Mouse (Mus musculus) MEL (cell line): ENCODE data around the gene Slc25a23. TPM values are rescaled to one million over a fixed set of nuclear protein-coding genes. Genes with fewer than 3 reads are reported as not detected.
A peak's percentile ranks its signal among the peaks of the same experiment; 100 is the strongest.

Source experiments
- DNase-seq: peaks from one replicate; pipeline ENCODE4 v3.0.0; 2011; ENCODE audit warnings: low read depth, low spot score
- H3K27ac ChIP-seq: 2 replicates; pipeline ENCODE4 v1.5.1; 2012; ENCODE audit warnings: low read depth, mild to moderate bottlenecking, control low read depth, low read length, moderate library complexity; ENCODE audit not compliant: control insufficient read depth
- H3K27me3 ChIP-seq, 2 experiments: fragments of 150-350 bp in 1 of 2; sonication (generic) in 1 of 2; 2 replicates each; pipeline ENCODE4 v1.6.1; 2012; ENCODE audit warnings: low read length in 2 of 2, mild to moderate bottlenecking in 2 of 2, improper control_type of control experiment in 1 of 2, moderate library complexity in 1 of 2; ENCODE audit not compliant: insufficient read depth in 2 of 2, control insufficient read depth in 1 of 2
- H3K36me3 ChIP-seq, 2 experiments: 2 replicates each; pipeline ENCODE4 v1.6.1; 2012 to 2014; ENCODE audit warnings: low read length in 2 of 2, improper control_type of control experiment in 1 of 2, inconsistent platforms in 1 of 2, mild to moderate bottlenecking in 1 of 2; ENCODE audit not compliant: insufficient read depth in 2 of 2, control insufficient read depth in 1 of 2
- H3K4me1 ChIP-seq, 2 experiments: fragments of 150-350 bp in 1 of 2; sonication (generic) in 1 of 2; 2 replicates each; pipeline ENCODE4 v1.6.1; 2012; ENCODE audit warnings: low read length in 2 of 2, improper control_type of control experiment in 1 of 2, mild to moderate bottlenecking in 1 of 2; ENCODE audit not compliant: insufficient read depth in 2 of 2, control insufficient read depth in 1 of 2
- H3K4me3 ChIP-seq, 2 experiments: fragments of 150-350 bp in 1 of 2; sonication (generic) in 1 of 2; 2 replicates each; pipeline ENCODE4 v1.5.1; 2012; ENCODE audit warnings: low read depth in 2 of 2, low read length in 2 of 2, mild to moderate bottlenecking in 2 of 2, moderate library complexity in 2 of 2, control low read depth in 1 of 2, improper control_type of control experiment in 1 of 2; ENCODE audit not compliant: control insufficient read depth in 1 of 2, insufficient read depth in 1 of 2
- H3K79me2 ChIP-seq: 2 replicates; pipeline ENCODE4 v1.6.1; 2012; ENCODE audit warnings: mild to moderate bottlenecking, low read length, moderate library complexity; ENCODE audit not compliant: control insufficient read depth, poor library complexity, insufficient read depth
- H3K9ac ChIP-seq: 2 replicates; pipeline ENCODE4 v1.6.1; 2012; ENCODE audit warnings: low read depth, mild to moderate bottlenecking, control low read depth, low read length, moderate library complexity; ENCODE audit not compliant: control insufficient read depth, poor library complexity, severe bottlenecking
- H3K9me3 ChIP-seq: fragments of 150-350 bp; sonication (generic); replicated peaks from 2 replicates; pipeline ENCODE4 v1.6.1; 2012; ENCODE audit warnings: mild to moderate bottlenecking, low read length, improper control_type of control experiment, moderate library complexity; ENCODE audit not compliant: insufficient read depth
- BHLHE40 ChIP-seq: IDR thresholded peaks from 2 replicates; pipeline ENCODE4 v1.6.1; 2012; ENCODE audit warnings: low read depth, mild to moderate bottlenecking, inconsistent platforms, low read length, improper control_type of control experiment, borderline replicate concordance
- ELF1 ChIP-seq: IDR thresholded peaks from 2 replicates; pipeline ENCODE4 v1.6.1; 2014; ENCODE audit warnings: low read depth, mild to moderate bottlenecking, inconsistent platforms, low read length, improper control_type of control experiment, moderate library complexity
- KAT2A ChIP-seq: conservative IDR thresholded peaks from 2 replicates; pipeline ENCODE4 v1.6.1; 2012; ENCODE audit warnings: low read depth, low read length, improper control_type of control experiment, inconsistent platforms
- MAFK ChIP-seq: IDR thresholded peaks from 2 replicates; pipeline ENCODE4 v1.6.1; 2011; ENCODE audit warnings: low read depth, mild to moderate bottlenecking, low read length, improper control_type of control experiment, borderline replicate concordance
- MAZ ChIP-seq: IDR thresholded peaks from 2 replicates; pipeline ENCODE4 v1.6.1; 2012; ENCODE audit warnings: low read depth, mild to moderate bottlenecking, inconsistent platforms, low read length, improper control_type of control experiment
- MYC ChIP-seq: IDR thresholded peaks from 2 replicates; pipeline ENCODE4 v1.6.1; 2011; ENCODE audit warnings: low read depth, mild to moderate bottlenecking, low read length, improper control_type of control experiment, moderate library complexity
- NELFE ChIP-seq: IDR thresholded peaks from 2 replicates; pipeline ENCODE4 v1.6.1; 2011; ENCODE audit warnings: low read depth, low read length, improper control_type of control experiment
- SIN3A ChIP-seq: IDR thresholded peaks from 2 replicates; pipeline ENCODE4 v1.6.1; 2012; ENCODE audit warnings: low read length, improper control_type of control experiment, inconsistent platforms
- TAL1 ChIP-seq: IDR thresholded peaks from 2 replicates; pipeline ENCODE4 v1.6.1; 2012; ENCODE audit warnings: mild to moderate bottlenecking, inconsistent platforms, low read length, moderate library complexity, mixed read lengths
- TBP ChIP-seq: IDR thresholded peaks from 2 replicates; pipeline ENCODE4 v1.8.0; 2011; ENCODE audit warnings: low read depth, low read length, improper control_type of control experiment
- TCF12 ChIP-seq: IDR thresholded peaks from 2 replicates; pipeline ENCODE4 v1.6.1; 2014; ENCODE audit warnings: low read depth, mild to moderate bottlenecking, inconsistent platforms, low read length, improper control_type of control experiment, moderate library complexity
- UBTF ChIP-seq: IDR thresholded peaks from 2 replicates; pipeline ENCODE4 v1.6.1; 2012; ENCODE audit warnings: low read depth, mild to moderate bottlenecking, inconsistent platforms, low read length, improper control_type of control experiment, moderate library complexity, borderline replicate concordance; ENCODE audit not compliant: insufficient read depth
- USF1 ChIP-seq: IDR thresholded peaks from 2 replicates; pipeline ENCODE4 v1.6.1; 2014; ENCODE audit warnings: low read depth, mild to moderate bottlenecking, inconsistent platforms, low read length, improper control_type of control experiment, moderate library complexity
- polyA plus RNA-seq, 2 experiments: library from polyadenylated mRNA; stranded (reverse) in 1 of 2; unstranded in 1 of 2; fragments of >175 nt in 1 of 2; fragments of >200 nt in 1 of 2; gene quantifications; 2 replicates each; pipeline versions ENCODE4 v1.2.1 to v1.2.4; 2012; ENCODE audit warnings: low replicate concordance in 2 of 2, low read depth in 1 of 2; ENCODE audit not compliant: insufficient read length in 2 of 2, insufficient read depth in 1 of 2, missing spikeins in 1 of 2
- total RNA-seq: library from RNA; depleted of rRNA; stranded (reverse); fragments of 300-350 nt; gene quantifications from 2 replicates; pipeline ENCODE4 v1.2.3, GENCODE M21; 2012

The Slc25a23 gene
- total and polyA plus RNA-seq, 3 experiments = 4.9 to 60.8 TPM; not detected in 1

DNA sequence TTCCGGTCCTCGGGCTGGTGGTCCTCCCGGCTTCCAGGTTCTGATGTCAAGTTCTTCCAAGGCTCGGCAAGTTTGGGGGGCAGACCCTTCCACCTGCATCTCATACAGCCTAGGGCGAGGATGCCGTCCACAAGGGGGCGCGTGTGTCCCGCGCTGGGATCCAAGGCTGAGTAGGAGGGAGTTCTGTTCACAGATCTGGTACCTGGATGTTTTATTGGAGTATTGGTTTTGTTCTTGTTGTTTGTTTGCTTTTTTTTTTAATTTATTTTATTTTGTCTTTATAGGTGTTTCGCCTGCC is 36.9 kb upstream of the Slc25a23 start (continued):
- no peak for TF ChIP-seq USF1
- TF ChIP-seq MAFK = no peak
- TF ChIP-seq BHLHE40 = no peak
- 0 out of 2 replicates have a peak, but pooled peaks have one; percentile 55 for TF ChIP-seq MAZ
- no peak for TF ChIP-seq KAT2A
- no peak for TF ChIP-seq MYC
- no peak for TF ChIP-seq SIN3A
- TF ChIP-seq TBP = no peak

DNA sequence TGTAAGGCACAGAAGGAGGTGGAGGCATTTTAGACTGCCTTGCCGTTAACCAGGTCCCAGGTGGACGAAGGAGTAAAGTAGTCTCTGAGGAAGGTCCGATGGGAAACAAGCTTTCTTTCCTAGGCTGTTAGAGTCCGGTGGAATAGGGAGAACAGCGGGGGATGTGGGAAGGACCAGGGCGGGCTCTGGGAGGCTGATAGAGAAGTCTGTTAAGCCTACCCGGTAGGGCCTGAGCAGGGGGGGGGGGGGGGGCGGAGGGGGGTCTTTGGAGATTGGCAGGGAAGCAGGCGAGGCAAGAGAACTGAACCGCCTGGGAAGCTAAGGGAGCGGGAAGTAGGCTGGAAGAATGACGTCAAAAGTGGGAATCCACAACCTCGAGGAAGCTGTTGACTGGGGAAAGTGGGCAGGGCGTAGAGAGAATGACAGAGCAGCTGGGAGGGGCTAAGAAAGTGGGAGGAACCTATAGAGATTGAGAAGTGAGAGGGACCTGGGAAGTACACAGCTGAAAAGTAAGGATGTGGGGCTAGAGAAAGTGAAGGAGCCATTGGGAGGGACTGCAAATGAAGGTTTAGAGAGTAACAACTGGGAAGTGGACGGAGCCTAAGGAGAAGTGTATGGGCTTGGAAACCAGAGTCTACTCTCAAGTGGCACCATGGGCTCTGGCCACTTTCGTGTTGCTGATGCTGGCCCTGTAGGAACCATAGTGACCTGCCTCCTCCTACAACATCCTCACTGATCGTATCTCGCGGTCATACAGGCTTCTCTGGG is 36.4 kb upstream of the Slc25a23 start:
- Histone ChIP-seq H3K4me3 (no peak overlapping the region), H3K9me3 (no peaks in the 10 kb centered on the region), H3K4me1 (peaks cover 0 to 4% of the 10 kb centered on the region in 2 experiments; a peak in 1 of 4 replicates), H3K9ac (no peak overlapping the region), H3K27ac (no peak overlapping the region), H3K79me2 (no peaks in the 10 kb centered on the region), H3K27me3 (no peaks in the 10 kb centered on the region), H3K36me3 (no peaks in the 10 kb centered on the region)
- DNase-seq = peak; percentile 54
- TF ChIP-seq BHLHE40 (no peak), TCF12 (no peak), UBTF (no peak), NELFE (no peak), ELF1 (no peak), SIN3A (no peak), MAZ (no peak)

DNA sequence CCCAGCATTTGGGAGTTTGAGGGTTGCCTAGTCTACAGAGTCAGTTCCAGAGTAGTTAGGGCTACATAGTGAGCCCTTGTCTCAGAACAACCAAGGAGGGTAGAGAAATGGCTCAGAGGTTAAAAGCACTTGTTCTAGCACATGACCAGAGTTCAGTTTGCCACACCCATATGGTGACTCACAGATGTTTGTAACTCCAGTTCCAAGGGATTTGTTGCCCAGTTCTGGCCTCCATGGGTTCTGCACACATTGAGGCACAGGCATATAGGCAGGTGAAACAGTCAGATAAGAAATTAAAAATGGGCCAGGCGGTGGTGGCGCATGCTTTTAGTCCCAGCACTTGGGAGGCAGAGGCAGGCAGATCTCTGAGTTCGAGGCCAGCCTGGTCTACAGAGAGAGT is 34.6 kb upstream of the Slc25a23 start:
- H3K27me3 ChIP-seq = no peaks in the 10 kb centered on the region
- H3K36me3 ChIP-seq = no peaks in the 10 kb centered on the region
- DNase-seq = peak; percentile 61
- TF ChIP-seq TAL1 (peak; percentile 38), TBP (peak; percentile 71), ELF1 (no peak)
- no peak overlapping the region for H3K9ac ChIP-seq
- no peaks in the 10 kb centered on the region for H3K79me2 ChIP-seq
- no peak overlapping the region for H3K27ac ChIP-seq
- H3K9me3 ChIP-seq = no peaks in the 10 kb centered on the region
- peaks cover 0 to 4% of the 10 kb centered on the region in 2 experiments; a peak in 1 of 4 replicates for H3K4me1 ChIP-seq
- H3K4me3 ChIP-seq = no peak overlapping the region
